Mouse (Mus musculus) CH12.LX (cell line): ENCODE data around the gene Ulk4. TPM values are rescaled to one million over a fixed set of nuclear protein-coding genes. Genes with fewer than 3 reads are reported as not detected.

Experiments used
- DNase-seq: peaks from one replicate; pipeline ENCODE4 v3.0.0-alpha.2; 2013; ENCODE audit errors: extremely low read depth
- H3K27ac ChIP-seq: 2 replicates; pipeline ENCODE4 v1.5.1; 2012; ENCODE audit warnings: low read depth, mild to moderate bottlenecking, control low read depth, moderate library complexity; ENCODE audit not compliant: insufficient read depth
- H3K27me3 ChIP-seq: replicated peaks from 2 replicates; pipeline ENCODE3; 2012; ENCODE audit warnings: inconsistent platforms
- H3K36me3 ChIP-seq, 2 experiments: replicated peaks in 1 of 2; 2 replicates each; pipeline versions ENCODE3 to v1.6.1; 2012; ENCODE audit warnings: inconsistent platforms in 1 of 2, low read length in 1 of 2, mild to moderate bottlenecking in 1 of 2, mixed read lengths in 1 of 2, moderate library complexity in 1 of 2; ENCODE audit not compliant: control insufficient read depth in 1 of 2, insufficient read depth in 1 of 2
- H3K4me1 ChIP-seq, 2 experiments: 2 replicates each; pipeline ENCODE4 v1.6.1; 2012; ENCODE audit warnings: inconsistent platforms in 1 of 2, moderate library complexity in 1 of 2; ENCODE audit not compliant: insufficient read depth in 2 of 2, control insufficient read depth in 1 of 2
- H3K4me2 ChIP-seq: 2 replicates; pipeline ENCODE4 v1.6.1; 2012; ENCODE audit warnings: low read depth, mild to moderate bottlenecking, control low read depth; ENCODE audit not compliant: poor library complexity, insufficient read depth, severe bottlenecking
- H3K4me3 ChIP-seq, 3 experiments: fragments of 150-350 bp in 1 of 3; sonication (generic) in 1 of 3; replicated peaks in 1 of 3; 2 replicates each; pipeline versions ENCODE3 to v1.5.1; 2011 to 2012; ENCODE audit warnings: low read depth in 2 of 3, low read length in 2 of 3, mild to moderate bottlenecking in 2 of 3, moderate library complexity in 2 of 3, control low read depth in 1 of 3, improper control_type of control experiment in 1 of 3, inconsistent platforms in 1 of 3, mixed read lengths in 1 of 3; ENCODE audit not compliant: poor library complexity in 1 of 3
- H3K79me2 ChIP-seq: replicated peaks from 2 replicates; pipeline ENCODE4 v1.6.1; 2012; ENCODE audit warnings: mild to moderate bottlenecking, moderate library complexity; ENCODE audit not compliant: control insufficient read depth, poor library complexity, insufficient read depth, severe bottlenecking; ENCODE audit errors: extremely low read depth
- H3K9ac ChIP-seq: 2 replicates; pipeline ENCODE4 v1.6.1; 2012; ENCODE audit warnings: low read depth, mild to moderate bottlenecking, control low read depth, moderate library complexity; ENCODE audit not compliant: insufficient read depth
- H3K9me3 ChIP-seq: replicated peaks from 2 replicates; pipeline ENCODE3; 2012; ENCODE audit warnings: low read length, inconsistent platforms, mixed read lengths
- CHD1 ChIP-seq: IDR thresholded peaks from 2 replicates; pipeline ENCODE4 v1.6.1; 2012; ENCODE audit warnings: low read depth, low read length, improper control_type of control experiment, inconsistent platforms
- CHD2 ChIP-seq: IDR thresholded peaks from 2 replicates; pipeline ENCODE4 v1.6.1; 2011; ENCODE audit warnings: low read length, improper control_type of control experiment
- CTCF ChIP-seq, 2 experiments: IDR thresholded peaks in 1 of 2; conservative IDR thresholded peaks in 1 of 2; 2 replicates each; pipeline ENCODE4 v1.5.1; 2011 to 2012; ENCODE audit warnings: low read depth in 2 of 2, low read length in 2 of 2, improper control_type of control experiment in 1 of 2, inconsistent platforms in 1 of 2, mild to moderate bottlenecking in 1 of 2, moderate library complexity in 1 of 2
- GABPA ChIP-seq: IDR thresholded peaks from 2 replicates; pipeline ENCODE4 v1.6.1; 2012; ENCODE audit warnings: low read depth, low read length, improper control_type of control experiment, inconsistent platforms; ENCODE audit not compliant: insufficient replicate concordance
- HCFC1 ChIP-seq: IDR thresholded peaks from 2 replicates; pipeline ENCODE4 v1.6.1; 2012; ENCODE audit warnings: low read depth, mild to moderate bottlenecking, inconsistent platforms, low read length, improper control_type of control experiment
- IRF4 ChIP-seq: IDR thresholded peaks from 2 replicates; pipeline ENCODE4 v1.6.1; 2014; ENCODE audit warnings: low read depth, mild to moderate bottlenecking, inconsistent platforms, low read length, improper control_type of control experiment
- JUN ChIP-seq: IDR thresholded peaks from 2 replicates; pipeline ENCODE4 v1.6.1; 2011; ENCODE audit warnings: low read depth, mild to moderate bottlenecking, low read length, improper control_type of control experiment, moderate library complexity; ENCODE audit not compliant: insufficient read depth
- KAT2A ChIP-seq: IDR thresholded peaks from 2 replicates; pipeline ENCODE4 v1.6.1; 2012; ENCODE audit warnings: low read length, improper control_type of control experiment, inconsistent platforms; ENCODE audit not compliant: insufficient replicate concordance
- MAX ChIP-seq: IDR thresholded peaks from 2 replicates; pipeline ENCODE4 v1.6.1; 2011; ENCODE audit warnings: low read length, improper control_type of control experiment
- MAZ ChIP-seq: IDR thresholded peaks from 2 replicates; pipeline ENCODE4 v1.6.1; 2012; ENCODE audit warnings: low read depth, mild to moderate bottlenecking, inconsistent platforms, low read length, improper control_type of control experiment, moderate library complexity
- MEF2A ChIP-seq: IDR thresholded peaks from 2 replicates; pipeline ENCODE4 v1.6.1; 2014; ENCODE audit warnings: low read depth, mild to moderate bottlenecking, inconsistent platforms, low read length, improper control_type of control experiment, borderline replicate concordance
- MYC ChIP-seq: IDR thresholded peaks from 2 replicates; pipeline ENCODE4 v1.6.1; 2011; ENCODE audit warnings: low read depth, mild to moderate bottlenecking, improper control_type of control experiment, low read length
- RAD21 ChIP-seq: IDR thresholded peaks from 2 replicates; pipeline ENCODE4 v1.6.1; 2011; ENCODE audit warnings: low read depth, mild to moderate bottlenecking, low read length, improper control_type of control experiment, moderate library complexity
- RCOR1 ChIP-seq: conservative IDR thresholded peaks from 2 replicates; pipeline ENCODE4 v1.6.1; 2012; ENCODE audit warnings: low read depth, mild to moderate bottlenecking, inconsistent platforms, low read length, improper control_type of control experiment
- SIN3A ChIP-seq: IDR thresholded peaks from 2 replicates; pipeline ENCODE4 v1.6.1; 2012; ENCODE audit warnings: low read length, improper control_type of control experiment, inconsistent platforms
- TCF12 ChIP-seq: IDR thresholded peaks from 2 replicates; pipeline ENCODE4 v1.6.1; 2014; ENCODE audit warnings: low read depth, mild to moderate bottlenecking, inconsistent platforms, low read length, improper control_type of control experiment
- UBTF ChIP-seq: IDR thresholded peaks from 2 replicates; pipeline ENCODE4 v1.6.1; 2012; ENCODE audit warnings: low read depth, mild to moderate bottlenecking, inconsistent platforms, low read length, improper control_type of control experiment, moderate library complexity
- USF2 ChIP-seq: conservative IDR thresholded peaks from 2 replicates; pipeline ENCODE4 v1.6.1; 2011; ENCODE audit warnings: low read depth, low read length, improper control_type of control experiment
- ZC3H11A ChIP-seq: IDR thresholded peaks from 2 replicates; pipeline ENCODE4 v1.6.1; 2012; ENCODE audit warnings: low read depth, mild to moderate bottlenecking, inconsistent platforms, low read length, improper control_type of control experiment
- ZMIZ1 ChIP-seq: IDR thresholded peaks from 2 replicates; pipeline ENCODE4 v1.6.1; 2012; ENCODE audit warnings: low read depth, mild to moderate bottlenecking, inconsistent platforms, low read length, improper control_type of control experiment
- ZNF384 ChIP-seq: IDR thresholded peaks from 2 replicates; pipeline ENCODE4 v1.6.1; 2012; ENCODE audit warnings: low read depth, low read length, improper control_type of control experiment, inconsistent platforms
- dilution Hi-C: fragments of 300-500 bp; cut with MboI; formaldehyde crosslinking; loops from 2 replicates; pipeline ENCODE4 v1.14.3; 2020; ENCODE audit warnings: low sequenced_read_pairs; ENCODE audit not compliant: extremely low pct_unique_long_range_greater_than_20kb, extremely low pct_ligation_motif_present
- in situ Hi-C: fragments of 300-500 bp; cut with MboI; formaldehyde crosslinking; loops from 3 replicates; pipeline ENCODE4 v1.14.3; 2019; ENCODE audit warnings: low sequenced_read_pairs, low pct_ligation_motif_present, low pct_unique_long_range_greater_than_20kb, mixed read lengths
- polyA plus RNA-seq: library from polyadenylated mRNA; unstranded; fragments of >175 nt; gene quantifications from 2 replicates; pipeline ENCODE4 v1.2.1, GENCODE M21; 2012; ENCODE audit warnings: low read depth; ENCODE audit not compliant: insufficient read length
- total RNA-seq, 2 experiments: library from RNA; depleted of rRNA; stranded (reverse); fragments of 300-350 nt in 1 of 2; fragments of >200 nt in 1 of 2; gene quantifications; 2 replicates each; pipeline ENCODE4 v1.2.3; 2012 to 2014

The Ulk4 gene
- total and polyA plus RNA-seq, 3 experiments = 1.6 to 25.8 (median 18.5) TPM

DNA sequence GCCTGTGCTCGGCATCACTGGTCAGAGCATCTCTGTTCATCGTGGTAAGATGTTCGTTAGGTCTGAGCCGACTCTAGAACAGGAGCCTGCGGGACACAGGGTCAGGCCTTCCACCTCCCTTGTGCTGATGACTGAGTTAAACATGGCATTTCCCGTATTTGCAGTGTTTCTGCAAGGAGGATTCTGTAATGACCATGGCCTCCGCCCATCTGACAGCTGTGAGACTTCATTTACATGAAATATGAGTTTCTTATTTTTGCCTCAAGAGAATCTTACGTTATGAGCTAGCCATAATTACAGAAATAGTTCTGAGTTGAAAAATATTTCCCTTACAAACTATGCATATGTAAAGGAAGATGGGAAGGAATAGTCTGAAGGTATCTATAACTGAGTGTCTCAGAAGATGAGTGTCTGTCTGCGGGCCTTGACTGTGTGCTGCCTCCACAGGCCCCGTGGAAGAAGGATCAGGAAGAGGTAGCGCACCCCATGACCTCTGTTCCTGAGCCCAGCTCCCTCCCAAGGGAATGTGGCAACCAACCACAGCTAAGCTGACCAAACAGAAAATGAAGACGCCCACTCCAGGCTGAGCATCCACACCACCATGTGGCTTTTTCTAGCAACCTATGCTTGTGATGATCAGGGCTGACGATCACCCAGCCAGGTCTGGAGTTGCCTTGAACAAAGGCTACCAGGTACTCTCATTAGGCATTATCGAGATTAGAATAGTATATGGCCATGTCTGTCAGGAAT is 212.2 kb downstream of the Ulk4 start:
- in situ Hi-C loops = no loop called here
- TF ChIP-seq MEF2A = no peak
- TF ChIP-seq KAT2A = no peak
- no peak for TF ChIP-seq RAD21
- TF ChIP-seq IRF4 = no peak
- no peak for TF ChIP-seq MAX
- TF ChIP-seq JUN = no peak
- no peak for TF ChIP-seq RCOR1
- TF ChIP-seq ZMIZ1 = no peak
- TF ChIP-seq USF2 = no peak
- TF ChIP-seq GABPA = no peak
- no peak for TF ChIP-seq MAZ
- Histone ChIP-seq H3K27ac (no peak overlapping the region), H3K4me1 (peaks cover 3 to 18% of the 10 kb centered on the region in 2 experiments; a peak in 2 of 4 replicates), H3K4me3 (no peak overlapping the region), H3K79me2 (no peaks in the 10 kb centered on the region), H3K4me2 (no peak overlapping the region), H3K27me3 (no peaks in the 10 kb centered on the region), H3K36me3 (peaks cover 0 to 18% of the 10 kb centered on the region in 2 experiments), H3K9me3 (no peaks in the 10 kb centered on the region), H3K9ac (no peak overlapping the region)
- DNase-seq = no peak
- dilution Hi-C loops = no loop called here

DNA sequence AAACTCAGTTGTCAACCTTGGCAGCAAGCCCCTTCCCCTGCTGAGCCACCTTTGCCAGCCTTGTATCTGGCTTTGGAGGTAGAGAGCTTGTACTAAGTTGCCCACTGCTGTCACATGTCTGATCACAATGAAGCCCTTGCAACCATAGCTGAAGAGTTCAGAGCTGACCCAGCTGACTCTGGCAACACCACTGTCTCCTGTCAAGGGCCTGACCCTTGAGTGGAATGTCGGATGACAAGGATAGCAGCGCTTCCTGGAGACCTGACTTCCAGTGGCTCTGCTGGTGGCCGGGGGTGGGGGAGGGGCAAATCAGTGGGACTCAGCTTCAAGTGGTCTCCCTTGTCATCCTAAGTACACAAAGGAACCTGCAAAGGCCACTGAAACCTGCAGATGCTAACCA is 214.3 kb downstream of the Ulk4 start:
- DNase-seq = no peak
- no peaks in the 10 kb centered on the region for H3K27me3 ChIP-seq
- in situ Hi-C loops (no loop called here), dilution Hi-C loops (no loop called here)
- H3K4me3 ChIP-seq = no peak overlapping the region
- H3K36me3 ChIP-seq = peaks cover 0 to 22% of the 10 kb centered on the region in 2 experiments
- no peak for TF ChIP-seq TCF12
- no peak for TF ChIP-seq MYC
- no peak for TF ChIP-seq RCOR1
- TF ChIP-seq CTCF (conservative IDR thresholded peaks at IDR 0.05 in 1 of 2, IDR thresholded peaks at IDR 0.05 in 1 of 2; ENCODE audit: low read depth in 2 of 2, low read length in 2 of 2) = no peak
- TF ChIP-seq CHD1 = no peak
- TF ChIP-seq ZMIZ1 = no peak
- TF ChIP-seq ZNF384 = no peak
- no peak for TF ChIP-seq UBTF
- TF ChIP-seq ZC3H11A = no peak
- no peak for TF ChIP-seq GABPA
- TF ChIP-seq MAX = no peak
- no peak for TF ChIP-seq CHD2
- no peak for TF ChIP-seq RAD21
- TF ChIP-seq SIN3A = no peak
- TF ChIP-seq HCFC1 = no peak
- H3K9me3 ChIP-seq = no peaks in the 10 kb centered on the region
- H3K27ac ChIP-seq = no peak overlapping the region
- no peak overlapping the region for H3K9ac ChIP-seq
- H3K79me2 ChIP-seq = no peaks in the 10 kb centered on the region
- peaks cover 3 to 18% of the 10 kb centered on the region in 2 experiments; a peak in 2 of 4 replicates for H3K4me1 ChIP-seq
- no peak overlapping the region for H3K4me2 ChIP-seq
